ENCODE assay signal across 14 mouse cellular contexts in genomic region chr4:58496743-58497142, GRCm38 (mm10).
"Had no signal": no experiment of that assay in that cellular context is flagged by ENCODE, and none has a peak within 500 bp of the region (broad histone marks: within the 10 kb centered on the region; RNA-seq: fewer than 3 reads in every experiment).

No protein-coding gene starts in this region.

- H3K36me3 ChIP-seq: midbrain, embryonic 12.5 days; neural tube, embryonic 13.5 days had no signal

- H3K4me3 ChIP-seq: limb, embryonic 13.5 days; midbrain, embryonic 12.5 days; neural tube, embryonic 13.5 days had no signal

- H3K9ac ChIP-seq: limb, embryonic 13.5 days; liver, embryonic 14.5 days; midbrain, embryonic 12.5 days; neural tube, embryonic 13.5 days had no signal

- ATAC-seq: midbrain, embryonic 16.5 days had no signal

- H3K27ac ChIP-seq: limb, embryonic 13.5 days; liver, embryonic 14.5 days; midbrain, embryonic 12.5 days; neural tube, embryonic 13.5 days had no signal

- H3K27me3 ChIP-seq: limb, embryonic 13.5 days; midbrain, embryonic 12.5 days; neural tube, embryonic 13.5 days had no signal

- H3K4me2 ChIP-seq: limb, embryonic 13.5 days; midbrain, embryonic 12.5 days; neural tube, embryonic 13.5 days had no signal

- H3K9me3 ChIP-seq: limb, embryonic 13.5 days; midbrain, embryonic 12.5 days; neural tube, embryonic 13.5 days had no signal

- DNase-seq: kidney, postnatal 10 days; left cerebral cortex, postnatal 4 days; lung, adult 18-20 months; lung, postnatal 14 days; retina, postnatal 1 day; right cerebral cortex, postnatal 4 days; spleen, adult 18-20 months; thymus, adult 18-20 months; thymus, postnatal 14 days had no signal
